Mouse (Mus musculus) intestine, embryonic 14.5 days (tissue): Measurements from ENCODE around the gene Nudcd3. TPM values are rescaled to one million over a fixed set of nuclear protein-coding genes. Genes with fewer than 3 reads are reported as not detected.

Experiments
- ATAC-seq: fragments of 200-750 bp; cut with Nextera tagmentation; replicated peaks from 2 replicates; pipeline ENCODE4 v1.8.0; 2017; ENCODE audit warnings: low read depth, moderate number of reproducible peaks, moderate TSS enrichment, moderate library complexity; ENCODE audit not compliant: low FRiP score, low TSS enrichment
- DNase-seq: peaks from one replicate; pipeline ENCODE4 v3.0.0-alpha.2; 2018; ENCODE audit warnings: low spot score
- H3K27ac ChIP-seq: fragments of 300-500 bp; sonication (generic); 2 replicates; pipeline ENCODE4 v1.5.1; 2014; ENCODE audit warnings: low read depth, mild to moderate bottlenecking, control low read depth
- H3K27me3 ChIP-seq: fragments of 300-500 bp; sonication (generic); replicated peaks from 2 replicates; pipeline ENCODE4 v1.6.1; 2014; ENCODE audit warnings: low read length, control low read depth; ENCODE audit not compliant: control insufficient read depth, insufficient read depth
- H3K36me3 ChIP-seq: fragments of 300-500 bp; sonication (generic); 2 replicates; pipeline ENCODE4 v1.6.1; 2014; ENCODE audit warnings: low read length, control low read depth; ENCODE audit not compliant: control insufficient read depth, insufficient read depth
- H3K4me1 ChIP-seq: fragments of 300-500 bp; sonication (generic); replicated peaks from 2 replicates; pipeline ENCODE4 v1.6.1; 2014; ENCODE audit warnings: low read length, control low read depth, mixed read lengths; ENCODE audit not compliant: control insufficient read depth, insufficient read depth
- H3K4me2 ChIP-seq: fragments of 300-500 bp; sonication (generic); 2 replicates; pipeline ENCODE4 v1.6.1; 2014; ENCODE audit warnings: low read length
- H3K4me3 ChIP-seq: fragments of 300-500 bp; sonication (generic); 2 replicates; pipeline ENCODE4 v1.5.1; 2014; ENCODE audit warnings: low read depth, low read length, control low read depth, mixed read lengths
- H3K9ac ChIP-seq: fragments of 300-500 bp; sonication (generic); 2 replicates; pipeline ENCODE4 v1.6.1; 2014; ENCODE audit warnings: mild to moderate bottlenecking, low read length
- H3K9me3 ChIP-seq: fragments of 300-500 bp; sonication (generic); 2 replicates; pipeline ENCODE4 v1.6.1; 2016; ENCODE audit warnings: low read length, control low read depth; ENCODE audit not compliant: control insufficient read depth
- WGBS: fragments of 180-500 bp; shearing (Covaris S2); extraction: QIAGEN DNeasy Blood & Tissue Kit; methylation state at CpG from one replicate; pipeline ENCODE4 v1.1.7; 2014; 5-methylcytosine and 5-hydroxymethylcytosine counted together
- polyA plus RNA-seq: library from polyadenylated mRNA; unstranded; fragments of >200 nt; fragmentation: Nextera tagmentation; extraction: Ambion mirVana; gene quantifications from 2 replicates; pipeline ENCODE4 v1.2.1, GENCODE M21; 2014

Gene Nudcd3
- polyA plus RNA-seq, 1 experiment from 2014 or later: 37.8 TPM

DNA sequence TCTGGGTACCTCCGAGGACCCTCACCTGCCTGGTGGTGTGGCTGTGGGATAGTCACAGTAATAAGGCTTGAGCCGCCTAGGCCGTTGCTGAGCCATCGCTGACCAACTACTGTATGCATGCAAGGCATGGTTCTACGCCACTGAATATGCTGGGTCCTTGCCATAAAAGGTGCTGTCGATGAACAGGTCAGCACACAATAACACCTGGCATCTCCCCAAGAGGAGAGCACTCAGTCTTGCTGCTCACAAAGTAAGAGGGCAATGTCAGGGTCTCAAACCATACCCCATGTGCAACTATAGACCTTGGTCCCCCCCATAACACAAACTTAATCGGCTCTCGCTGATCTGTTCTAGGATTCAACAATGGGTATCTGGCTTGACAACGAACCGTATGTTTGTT, 141.1 kb downstream of the Nudcd3 start:
- Histone ChIP-seq H3K27ac (no peak overlapping the region), H3K36me3 (no peaks in the 10 kb centered on the region), H3K4me3 (no peak overlapping the region), H3K9me3 (no peaks in the 10 kb centered on the region), H3K4me1 (no peaks in the 10 kb centered on the region), H3K4me2 (no peak overlapping the region), H3K27me3 (peaks cover 19% of the 10 kb centered on the region), H3K9ac (no peak overlapping the region)
- WGBS: 95% methylated on average over 10 of the region's 10 CpGs
- no peak for ATAC-seq
- no peak for DNase-seq

Other genes starting within 250 kb of the Nudcd3 start
- gene Ykt6, start 244.7 kb downstream of the Nudcd3 start, polyA plus RNA-seq: 23.0 and 23.3 TPM in 2 replicates
- gene Camk2b, start 134.1 kb downstream of the Nudcd3 start, polyA plus RNA-seq: 2.9 and 3.4 TPM in 2 replicates
- gene A730071L15Rik, start 386 bp downstream of the Nudcd3 start, polyA plus RNA-seq: 0.50 and 0.54 TPM in 2 replicates
- gene Npc1l1, start 29.7 kb upstream of the Nudcd3 start, polyA plus RNA-seq: 1.1 and 1.3 TPM in 2 replicates
- 111 and 122 TPM in 2 replicates for gene Ddx56, start 67.4 kb upstream of the Nudcd3 start, polyA plus RNA-seq
- 113 and 119 TPM in 2 replicates for gene Tmed4, start 74.5 kb upstream of the Nudcd3 start, polyA plus RNA-seq
- 112 TPM in 2 replicates for gene Ogdh, start 91.2 kb upstream of the Nudcd3 start, polyA plus RNA-seq
- 14.0 and 14.2 TPM in 2 replicates for gene Zmiz2, start 188.7 kb upstream of the Nudcd3 start, polyA plus RNA-seq
- gene Ppia, start 215.0 kb upstream of the Nudcd3 start, polyA plus RNA-seq: 5,694 and 5,748 TPM in 2 replicates
- gene H2afv, start 244.0 kb upstream of the Nudcd3 start, polyA plus RNA-seq: 510 and 552 TPM in 2 replicates